Mouse (Mus musculus) urinary bladder, postnatal 4 days (tissue): ENCODE results near the gene Usmg5.

Source experiments
- DNase-seq, 2 experiments: peaks; one replicate each; pipeline ENCODE4 v3.0.0; 2021 to 2022; ENCODE audit warnings: low spot score in 2 of 2

Usmg5 gene

GRCm38 (mm10) chr19:47057684-47058083 is 32.8 kb downstream of the Usmg5 start:
- DNase-seq: no peak

DNA sequence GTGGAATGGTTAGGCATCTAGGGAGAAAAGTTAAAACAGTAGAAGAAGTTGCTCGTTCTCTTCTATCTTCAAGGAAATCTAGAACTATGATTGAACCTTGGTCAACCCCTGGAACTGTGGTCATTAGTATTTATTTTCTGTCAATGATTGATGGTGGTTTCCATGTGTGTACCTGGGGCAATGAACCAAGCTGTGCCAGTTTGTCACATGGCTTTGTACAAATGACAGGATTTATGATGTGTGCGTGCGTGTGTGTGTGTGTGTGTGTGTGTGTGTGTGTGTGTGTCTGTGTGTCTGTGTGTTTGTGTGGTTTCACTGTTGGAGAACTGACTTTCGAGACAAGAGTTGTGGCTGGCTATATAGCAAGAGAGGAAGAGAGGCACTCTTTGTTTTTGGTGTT is 37.0 kb downstream of the Usmg5 start:
- no peak for DNase-seq

GRCm38 (mm10) chr19:47052927-47053326 is 37.5 kb downstream of the Usmg5 start:
- DNase-seq: peak in 1 of 2 experiments; percentile 29

GRCm38 (mm10) chr19:47050271-47051032 is 40.0 kb downstream of the Usmg5 start, which contains the start of gene Pcgf6:
Gene Pcgf6, minus strand, starts transcription at chr19:47050906.
- peak; percentile 69 to 70 for DNase-seq

- peak in 1 of 2 experiments; percentile 44 for DNase-seq
Observed at GRCm38 (mm10) chr19:47049840-47050239, 40.6 kb downstream of the Usmg5 start.

GRCm38 (mm10) chr19:47049061-47049460 is 41.4 kb downstream of the Usmg5 start:
- DNase-seq: peak in 1 of 2 experiments; percentile 10

GRCm38 (mm10) chr19:47047236-47047833 is 43.1 kb downstream of the Usmg5 start:
- DNase-seq: peak in 1 of 2 experiments; percentile 50

- peak in 1 of 2 experiments; percentile 0 for DNase-seq
Observed at GRCm38 (mm10) chr19:47046343-47046742, 44.1 kb downstream of the Usmg5 start.

DNA sequence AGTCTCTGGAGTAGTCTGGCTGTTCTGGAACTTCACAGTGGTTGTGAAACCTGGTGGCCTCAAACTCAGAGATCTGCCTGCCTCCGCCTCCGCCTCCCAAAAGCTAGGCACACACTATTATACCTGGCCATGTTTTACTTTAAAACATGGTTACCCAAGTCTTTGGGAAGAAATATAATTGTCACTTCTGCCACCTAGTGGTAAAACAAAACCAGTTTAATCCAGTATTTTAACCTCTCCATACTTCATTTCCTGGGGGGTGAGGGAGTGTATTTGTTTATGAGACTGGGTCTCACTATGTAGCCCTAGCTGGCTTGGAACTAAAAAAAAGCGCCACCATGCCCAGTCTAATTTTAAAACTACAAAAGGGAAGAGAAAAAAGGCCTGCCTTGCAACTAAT is 46.8 kb downstream of the Usmg5 start:
- peak in 1 of 2 experiments; percentile 16 for DNase-seq

GRCm38 (mm10) chr19:47040720-47041473 is 49.5 kb downstream of the Usmg5 start:
- peak in 1 of 2 experiments; percentile 16 for DNase-seq

DNA sequence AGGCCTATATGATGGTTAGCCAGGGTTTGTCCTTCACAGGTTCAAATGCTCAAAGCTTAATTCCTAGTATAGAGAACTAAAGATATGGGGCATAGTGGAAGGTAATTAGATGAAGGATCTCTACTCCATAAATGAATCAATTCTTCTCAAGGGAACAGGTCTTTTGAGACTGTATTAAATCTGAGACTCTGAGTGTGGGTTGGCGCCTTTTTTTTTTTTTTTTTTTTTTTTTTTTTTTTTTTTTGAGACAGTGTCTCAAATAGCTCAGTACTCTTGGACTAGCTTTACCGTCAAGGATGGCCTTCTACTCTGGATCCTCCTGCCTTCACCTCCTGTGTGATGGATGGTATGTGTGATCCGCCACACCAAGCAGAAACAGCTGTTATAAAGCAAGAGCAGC is 53.9 kb downstream of the Usmg5 start:
- no peak for DNase-seq

DNA sequence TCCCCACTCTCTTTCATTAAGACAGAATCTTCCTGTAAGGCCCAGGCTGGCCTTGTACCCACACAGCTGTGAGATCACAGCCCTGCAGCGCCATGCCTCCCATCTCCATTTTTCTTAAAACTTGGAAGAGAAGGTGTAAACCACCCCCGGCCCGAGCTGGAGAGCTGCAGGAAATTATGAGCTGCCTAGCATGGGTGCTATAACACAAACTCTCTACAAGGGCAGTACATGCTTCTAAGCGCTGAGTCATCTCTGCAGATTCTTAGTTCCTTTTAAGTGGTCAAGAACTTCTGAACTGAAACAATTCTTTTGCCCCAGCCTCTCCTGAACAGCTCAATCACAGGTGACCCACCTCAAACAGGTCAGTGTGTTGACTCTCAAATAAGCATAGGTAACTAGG is 55.5 kb downstream of the Usmg5 start:
- DNase-seq: peak in 1 of 2 experiments; percentile 44
